Mouse (Mus musculus): ENCODE data around the gene Tmem217. TPM values are rescaled to one million over a fixed set of nuclear protein-coding genes. Genes with fewer than 3 reads are reported as not detected.
"Not testable (repeated sequence)": the region's sequence is repeated elsewhere in the genome, so short reads cannot be mapped to it uniquely, and the experiment has no call there.

Gene Tmem217
- polyA plus RNA-seq, 2 experiments = 0.09 to 0.41 TPM

DNA sequence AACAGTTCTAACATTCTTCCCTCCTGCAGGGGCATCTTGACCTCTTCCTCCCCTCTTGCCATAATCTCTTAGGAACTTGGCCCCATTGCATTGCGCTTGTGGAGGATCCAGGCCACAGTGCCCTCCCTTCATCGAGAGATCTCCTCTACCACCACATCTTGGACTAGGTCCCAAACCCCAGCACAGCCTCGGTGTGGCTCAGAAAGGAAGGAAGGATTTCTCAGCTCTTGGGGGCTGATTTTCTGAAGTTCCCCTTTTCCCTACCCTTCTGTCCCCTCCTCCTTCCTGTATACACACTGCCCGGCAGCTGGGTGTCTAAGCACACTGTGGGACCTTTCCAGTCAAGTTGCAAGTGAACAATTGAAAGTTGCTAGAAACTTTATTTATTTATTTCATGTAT, 54.2 kb downstream of the Tmem217 start:
- Histone ChIP-seq H3K27me3 (ENCODE audit: control insufficient read depth, insufficient read depth, low read length) (no peaks in the 10 kb centered on the region), H3K36me3 (ENCODE audit: control insufficient read depth, insufficient read depth, low read length) (peaks cover 18% of the 10 kb centered on the region), H3K4me2 (replicated peaks; ENCODE audit: low read depth, low read length, severe bottlenecking) (no peak overlapping the region), H3K27ac (replicated peaks; ENCODE audit: low read depth, low read length) (no peak overlapping the region), H3K9ac (ENCODE audit: low read depth, low read length, severe bottlenecking) (no peak overlapping the region), H3K9me3 (ENCODE audit: control insufficient read depth, low read length) (no peaks in the 10 kb centered on the region), H3K4me3 (replicated peaks; ENCODE audit: low read length) (no peak overlapping the region), H3K4me1 (ENCODE audit: control insufficient read depth, insufficient read depth, low read length) (peaks cover 4% of the 10 kb centered on the region)
- 48% methylated on average over 4 of the region's 4 CpGs for WGBS
- no peak for TF ChIP-seq POLR2A (IDR thresholded peaks at IDR 0.05; ENCODE audit: borderline replicate concordance, extremely low read depth, insufficient read depth, insufficient read length)
- ATAC-seq (ENCODE audit: low FRiP score, low read depth) (no peak), DNase-seq (ENCODE audit: low spot score) (no peak)

GRCm38 (mm10) chr17:29497481-29497880, 54.7 kb downstream of the Tmem217 start:
- H3K9me3 ChIP-seq (ENCODE audit: control insufficient read depth, low read length); H3K4me2 ChIP-seq (replicated peaks; ENCODE audit: low read depth, low read length, severe bottlenecking); H3K27ac ChIP-seq (replicated peaks; ENCODE audit: low read depth, low read length); H3K27me3 ChIP-seq (ENCODE audit: control insufficient read depth, insufficient read depth, low read length); ATAC-seq (ENCODE audit: low FRiP score, low read depth); H3K9ac ChIP-seq (ENCODE audit: low read depth, low read length, severe bottlenecking); H3K4me3 ChIP-seq (replicated peaks; ENCODE audit: low read length); DNase-seq (ENCODE audit: low spot score); H3K4me1 ChIP-seq (ENCODE audit: control insufficient read depth, insufficient read depth, low read length): not testable (repeated sequence)
- H3K36me3 ChIP-seq (ENCODE audit: control insufficient read depth, insufficient read depth, low read length) = peaks cover 18% of the 10 kb centered on the region
- 76% methylated on average over 1 of the region's 1 CpGs for WGBS

- peaks cover 18% of the 10 kb centered on the region for H3K36me3 ChIP-seq (ENCODE audit: control insufficient read depth, insufficient read depth, low read length)
- DNase-seq (ENCODE audit: low spot score) (no peak), ATAC-seq (ENCODE audit: low FRiP score, low read depth) (no peak)
- no peaks in the 10 kb centered on the region for H3K9me3 ChIP-seq (ENCODE audit: control insufficient read depth, low read length)
- no peak for TF ChIP-seq POLR2A (IDR thresholded peaks at IDR 0.05; ENCODE audit: borderline replicate concordance, extremely low read depth, insufficient read depth, insufficient read length)
- H3K4me2 ChIP-seq (replicated peaks; ENCODE audit: low read depth, low read length, severe bottlenecking) = no peak overlapping the region
- H3K4me1 ChIP-seq (ENCODE audit: control insufficient read depth, insufficient read depth, low read length) = peaks cover 6% of the 10 kb centered on the region
- WGBS = 96% methylated on average over 3 of the region's 3 CpGs
- H3K27ac ChIP-seq (replicated peaks; ENCODE audit: low read depth, low read length) = no peak overlapping the region
- no peak overlapping the region for H3K4me3 ChIP-seq (replicated peaks; ENCODE audit: low read length)
- H3K9ac ChIP-seq (ENCODE audit: low read depth, low read length, severe bottlenecking) = no peak overlapping the region
- H3K27me3 ChIP-seq (ENCODE audit: control insufficient read depth, insufficient read depth, low read length) = no peaks in the 10 kb centered on the region
Observed at GRCm38 (mm10) chr17:29497071-29497354, 55.2 kb downstream of the Tmem217 start.

DNA sequence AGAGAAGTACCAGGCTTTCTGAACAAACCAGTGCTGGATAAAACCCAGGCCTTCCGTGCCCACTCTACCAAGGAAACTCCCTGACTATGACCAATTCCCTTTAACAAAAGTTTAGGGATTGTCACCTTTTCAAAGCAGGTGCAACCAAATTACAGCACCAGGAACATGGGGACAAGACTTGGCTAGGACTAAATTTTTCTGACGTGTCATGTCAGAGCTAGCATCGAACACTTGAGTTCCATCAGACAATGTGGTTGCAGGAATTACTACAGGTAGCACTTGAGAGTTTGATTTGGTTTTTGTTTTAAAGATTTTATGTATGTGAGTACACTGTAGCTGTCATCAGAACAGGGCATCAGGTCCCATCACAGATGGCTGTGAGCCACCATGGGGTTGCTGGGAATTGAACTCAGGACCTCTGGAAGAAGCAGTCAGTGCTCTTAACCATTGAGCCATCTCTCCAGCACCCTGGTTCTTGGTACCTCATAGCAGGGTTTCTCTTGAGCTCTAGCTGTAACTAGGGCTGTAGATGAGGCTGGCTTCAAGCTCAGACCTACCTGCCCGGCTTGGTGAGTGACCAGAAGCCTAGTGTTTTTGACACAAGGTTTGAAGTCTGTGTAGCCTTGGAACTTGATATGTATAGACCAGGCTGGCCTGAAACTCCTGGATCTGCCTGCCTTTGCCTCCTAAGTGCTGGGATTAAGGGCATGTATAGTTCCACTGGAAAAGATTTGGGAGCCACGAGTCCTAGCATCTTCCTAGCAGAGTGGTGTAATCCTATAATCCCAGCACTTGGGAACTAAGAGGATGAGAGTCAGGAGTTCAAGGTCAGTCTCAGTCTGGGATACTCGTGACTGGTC, 55.7 kb downstream of the Tmem217 start:
- no peaks in the 10 kb centered on the region for H3K27me3 ChIP-seq (ENCODE audit: control insufficient read depth, insufficient read depth, low read length)
- no peak overlapping the region for H3K4me3 ChIP-seq (replicated peaks; ENCODE audit: low read length)
- H3K4me1 ChIP-seq (ENCODE audit: control insufficient read depth, insufficient read depth, low read length) = peaks cover 6% of the 10 kb centered on the region
- DNase-seq (ENCODE audit: low spot score) = no peak
- no peak for ATAC-seq (ENCODE audit: low FRiP score, low read depth)
- no peak for TF ChIP-seq POLR2A (IDR thresholded peaks at IDR 0.05; ENCODE audit: borderline replicate concordance, extremely low read depth, insufficient read depth, insufficient read length)
- no peak overlapping the region for H3K9ac ChIP-seq (ENCODE audit: low read depth, low read length, severe bottlenecking)
- no peak overlapping the region for H3K4me2 ChIP-seq (replicated peaks; ENCODE audit: low read depth, low read length, severe bottlenecking)
- H3K9me3 ChIP-seq (ENCODE audit: control insufficient read depth, low read length) = no peaks in the 10 kb centered on the region
- H3K27ac ChIP-seq (replicated peaks; ENCODE audit: low read depth, low read length) = no peak overlapping the region
- peaks cover 18% of the 10 kb centered on the region for H3K36me3 ChIP-seq (ENCODE audit: control insufficient read depth, insufficient read depth, low read length)
- 82% methylated on average over 6 of the region's 6 CpGs for WGBS

- 79% methylated on average over 7 of the region's 8 CpGs for WGBS
Observed at GRCm38 (mm10) chr17:29494732-29495076, 57.5 kb downstream of the Tmem217 start.

More at GRCm38 (mm10) chr17:29494732-29495076, 57.5 kb downstream of the Tmem217 start:
- Histone ChIP-seq H3K4me3 (replicated peaks; ENCODE audit: low read length) (no peak overlapping the region), H3K27ac (replicated peaks; ENCODE audit: low read depth, low read length) (no peak overlapping the region), H3K9me3 (ENCODE audit: control insufficient read depth, low read length) (no peaks in the 10 kb centered on the region), H3K4me1 (ENCODE audit: control insufficient read depth, insufficient read depth, low read length) (peaks cover 6% of the 10 kb centered on the region), H3K9ac (ENCODE audit: low read depth, low read length, severe bottlenecking) (no peak overlapping the region), H3K36me3 (ENCODE audit: control insufficient read depth, insufficient read depth, low read length) (peaks cover 18% of the 10 kb centered on the region), H3K27me3 (ENCODE audit: control insufficient read depth, insufficient read depth, low read length) (no peaks in the 10 kb centered on the region), H3K4me2 (replicated peaks; ENCODE audit: low read depth, low read length, severe bottlenecking) (no peak overlapping the region)
- ATAC-seq (ENCODE audit: low FRiP score, low read depth) = no peak
- TF ChIP-seq POLR2A (IDR thresholded peaks at IDR 0.05; ENCODE audit: borderline replicate concordance, extremely low read depth, insufficient read depth, insufficient read length) = no peak
- DNase-seq (ENCODE audit: low spot score) = no peak
